Mouse (Mus musculus) gastrocnemius, postnatal 4 days (tissue): ENCODE results near the gene Cfap221. TPM values are rescaled to one million over a fixed set of nuclear protein-coding genes. Genes with fewer than 3 reads are reported as not detected.

ENCODE experiments used
- DNase-seq, 2 experiments: peaks; one replicate each; pipeline ENCODE4 v3.0.0; 2021 to 2022; ENCODE audit warnings: low spot score in 2 of 2, mixed read lengths in 2 of 2
- total RNA-seq, 2 experiments: library from RNA; stranded (reverse); gene quantifications; 2 replicates each; pipeline ENCODE4 v1.2.3; 2021

The Cfap221 gene
- total RNA-seq, 2 experiments from 2014 or later: not detected

GRCm38 (mm10) chr1:119907206-119907748 lies 89.8 kb downstream of the Cfap221 start:
- no peak for DNase-seq

- DNase-seq: no peak
Measured at GRCm38 (mm10) chr1:119903231-119903620, 93.8 kb downstream of the Cfap221 start.

GRCm38 (mm10) chr1:119902551-119903230 lies 94.3 kb downstream of the Cfap221 start:
- DNase-seq: no peak

- no peak for DNase-seq
Measured at GRCm38 (mm10) chr1:119899195-119900123, 97.6 kb downstream of the Cfap221 start.

GRCm38 (mm10) chr1:119894936-119895335 lies 102.1 kb downstream of the Cfap221 start:
- peak; percentile 43 to 47 for DNase-seq

- no peak for DNase-seq
Measured at GRCm38 (mm10) chr1:119893600-119893999, 103.4 kb downstream of the Cfap221 start.

GRCm38 (mm10) chr1:119892933-119893332 lies 104.1 kb downstream of the Cfap221 start:
- no peak for DNase-seq

- no peak for DNase-seq
Measured at GRCm38 (mm10) chr1:119891865-119892264, 105.2 kb downstream of the Cfap221 start.

GRCm38 (mm10) chr1:119891149-119891548 lies 105.9 kb downstream of the Cfap221 start:
- DNase-seq: no peak

GRCm38 (mm10) chr1:119889347-119889746 lies 107.7 kb downstream of the Cfap221 start:
- DNase-seq: no peak

- no peak for DNase-seq
Measured at GRCm38 (mm10) chr1:119886320-119886719, 110.7 kb downstream of the Cfap221 start.

GRCm38 (mm10) chr1:119884272-119884671 lies 112.8 kb downstream of the Cfap221 start:
- DNase-seq: no peak

GRCm38 (mm10) chr1:119878909-119879308 lies 118.1 kb downstream of the Cfap221 start:
- peak in 1 of 2 experiments; percentile 55 for DNase-seq

- no peak for DNase-seq
Measured at GRCm38 (mm10) chr1:119877469-119877868, 119.6 kb downstream of the Cfap221 start.

Other genes with a start within 250 kb of the Cfap221 start
- gene Ptpn4, start 159.6 kb downstream of the Cfap221 start, total RNA-seq: 10 to 100 TPM; 16.3 to 28.9 TPM
- gene Tmem177, start 84.0 kb downstream of the Cfap221 start, total RNA-seq: 1 to 10 TPM; 4.4 to 5.2 TPM
- 1 to 10 TPM; 2.0 to 2.4 TPM for gene Sctr, start 9.7 kb upstream of the Cfap221 start, total RNA-seq
- gene Tmem37, start 76.8 kb upstream of the Cfap221 start, total RNA-seq: 10 to 100 TPM; 11.7 to 16.9 TPM
- gene Dbi, start 123.8 kb upstream of the Cfap221 start, total RNA-seq: 100 to 1,000 TPM; 389 to 439 TPM
- 1 to 10 TPM; 5.5 to 9.0 TPM for gene 3110009E18Rik, start 124.0 kb upstream of the Cfap221 start, total RNA-seq